Mouse (Mus musculus) liver, adult 2 months (tissue): ENCODE data around the gene Snx21. TPM values are rescaled to one million over a fixed set of nuclear protein-coding genes. Genes with fewer than 3 reads are reported as not detected.
"Not testable (repeated sequence)": the region's sequence is repeated elsewhere in the genome, so short reads cannot be mapped to it uniquely, and the experiment has no call there.

ENCODE experiments used
- DNase-seq: peaks from one replicate; pipeline ENCODE4 v3.0.0-alpha.2; 2011; ENCODE audit warnings: low read depth, low spot score; ENCODE audit errors: extremely low read depth
- H3K27ac ChIP-seq: fragments of 200-500 bp; replicated peaks from 2 replicates; pipeline ENCODE4 v1.5.1; 2012; ENCODE audit warnings: low read depth, mild to moderate bottlenecking, control low read depth, inconsistent platforms, low read length; ENCODE audit not compliant: insufficient read depth
- H3K27me3 ChIP-seq: fragments of 200-500 bp; 2 replicates; pipeline ENCODE4 v1.6.1; 2012; ENCODE audit warnings: mild to moderate bottlenecking, moderate library complexity, low read length, inconsistent platforms; ENCODE audit not compliant: control insufficient read depth, insufficient read depth
- H3K36me3 ChIP-seq: fragments of 200-500 bp; 2 replicates; pipeline ENCODE4 v1.6.1; 2012; ENCODE audit warnings: low read length, inconsistent platforms; ENCODE audit not compliant: control insufficient read depth, insufficient read depth
- H3K4me1 ChIP-seq: fragments of 200-500 bp; 2 replicates; pipeline ENCODE4 v1.6.1; 2011; ENCODE audit warnings: low read length; ENCODE audit not compliant: control insufficient read depth, insufficient read depth
- H3K4me3 ChIP-seq: fragments of 200-500 bp; 2 replicates; pipeline ENCODE4 v1.5.1; 2011; ENCODE audit warnings: low read depth, mild to moderate bottlenecking, control low read depth, low read length, moderate library complexity; ENCODE audit not compliant: insufficient read depth
- H3K79me2 ChIP-seq: fragments of 200-500 bp; 2 replicates; pipeline ENCODE4 v1.6.1; 2012; ENCODE audit warnings: inconsistent platforms, mild to moderate bottlenecking, low read length, moderate library complexity; ENCODE audit not compliant: control insufficient read depth, insufficient read depth
- H3K9ac ChIP-seq: fragments of 200-500 bp; 2 replicates; pipeline ENCODE4 v1.6.1; 2012; ENCODE audit warnings: low read depth, mild to moderate bottlenecking, control low read depth, inconsistent platforms, low read length
- CTCF ChIP-seq: fragments of 200-500 bp; IDR thresholded peaks from 2 replicates; pipeline ENCODE4 v1.5.1; 2011; ENCODE audit warnings: low read depth, low read length, control low read depth
- POLR2A ChIP-seq: fragments of 200-500 bp; IDR thresholded peaks from 2 replicates; pipeline ENCODE4 v1.6.1; 2011; ENCODE audit warnings: low read length, control low read depth; ENCODE audit not compliant: insufficient read depth; ENCODE audit errors: extremely low read depth
- WGBS: fragments of 180-500 bp; shearing (Covaris S2); methylation state at CpG from one replicate; pipeline ENCODE4 v1.1.7; 2018; 5-methylcytosine and 5-hydroxymethylcytosine counted together
- polyA plus RNA-seq: library from polyadenylated mRNA; depleted of rRNA; stranded (reverse); fragments of >200 nt; gene quantifications from 2 replicates; pipeline ENCODE4 v1.2.3, GENCODE M21; 2012
- total RNA-seq: library from RNA; depleted of rRNA; stranded (reverse); fragments of >200 nt; gene quantifications from 2 replicates; pipeline ENCODE4 v1.2.3, GENCODE M21; 2014

Gene Snx21
- total and polyA plus RNA-seq, 2 experiments, result 10.8 to 14.4 TPM

DNA sequence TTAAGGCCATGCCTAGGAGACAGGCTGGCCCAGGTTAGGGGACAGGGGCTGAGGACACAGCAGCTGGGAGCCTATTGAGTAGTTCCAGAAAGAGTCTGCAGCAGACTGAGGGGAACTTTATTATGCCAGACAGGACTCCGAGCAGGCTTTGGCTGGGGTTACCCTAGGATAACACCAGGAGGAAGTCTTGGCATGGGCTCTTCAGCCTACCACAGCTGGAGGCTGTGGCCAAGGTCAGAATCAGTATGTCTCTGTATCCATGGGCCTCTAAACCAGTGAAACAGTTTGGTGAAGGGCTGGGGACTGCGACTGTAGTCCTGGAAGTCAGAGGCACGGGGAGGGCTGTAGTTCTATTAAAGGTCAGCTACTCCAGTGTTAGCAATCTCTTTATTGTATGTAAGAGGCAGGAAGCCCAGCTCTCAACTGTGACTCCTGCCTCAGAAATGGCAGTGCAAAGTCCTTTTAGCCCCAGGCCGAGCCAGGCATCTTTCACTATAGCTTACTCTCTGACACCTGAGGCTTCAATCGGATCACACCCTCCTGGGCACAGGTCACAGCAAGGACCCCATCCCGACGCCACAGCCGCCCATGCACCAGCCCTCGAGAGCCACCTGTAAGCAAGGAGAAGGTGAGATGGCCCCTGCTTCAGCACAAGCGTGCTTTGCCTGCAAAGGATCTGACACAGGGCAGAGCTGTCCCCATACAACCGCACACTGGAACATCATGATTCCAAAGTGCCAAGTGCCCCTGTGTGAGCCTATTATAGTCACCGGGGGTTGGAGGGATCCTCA lies 7.0 kb downstream of the Snx21 start:
- peaks cover 13% of the 10 kb centered on the region for H3K4me1 ChIP-seq
- H3K4me3 ChIP-seq, result no peak overlapping the region
- DNase-seq, result no peak
- H3K79me2 ChIP-seq, result no peaks in the 10 kb centered on the region
- H3K9ac ChIP-seq, result no peak overlapping the region
- TF ChIP-seq POLR2A (no peak), CTCF (no peak)
- WGBS, result 77% methylated on average over 12 of the region's 12 CpGs
- H3K27me3 ChIP-seq, result no peaks in the 10 kb centered on the region
- H3K27ac ChIP-seq, result no peak overlapping the region
- H3K36me3 ChIP-seq, result peaks cover 16% of the 10 kb centered on the region

DNA sequence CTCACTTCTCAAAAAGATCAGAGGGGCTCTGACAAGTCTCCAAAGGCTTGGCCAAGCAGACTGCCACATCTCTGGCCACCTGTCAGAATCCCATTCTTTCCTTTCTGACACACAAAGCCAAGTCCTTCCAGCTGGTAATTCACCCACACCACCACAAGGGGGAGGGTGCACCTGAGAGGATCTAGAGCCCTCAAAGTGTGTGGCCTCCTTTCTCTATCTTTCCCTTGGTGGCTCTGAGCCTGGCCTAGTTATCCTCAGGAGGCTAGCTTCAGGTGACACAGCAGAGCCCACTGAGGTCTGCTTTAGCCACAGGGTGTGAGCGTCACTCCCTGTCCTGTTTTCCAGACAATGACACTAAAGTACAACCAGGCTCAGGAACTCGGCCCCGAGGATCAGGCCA lies 7.6 kb downstream of the Snx21 start:
- H3K79me2 ChIP-seq, result no peaks in the 10 kb centered on the region
- 22% methylated on average over 3 of the region's 3 CpGs for WGBS

DNA sequence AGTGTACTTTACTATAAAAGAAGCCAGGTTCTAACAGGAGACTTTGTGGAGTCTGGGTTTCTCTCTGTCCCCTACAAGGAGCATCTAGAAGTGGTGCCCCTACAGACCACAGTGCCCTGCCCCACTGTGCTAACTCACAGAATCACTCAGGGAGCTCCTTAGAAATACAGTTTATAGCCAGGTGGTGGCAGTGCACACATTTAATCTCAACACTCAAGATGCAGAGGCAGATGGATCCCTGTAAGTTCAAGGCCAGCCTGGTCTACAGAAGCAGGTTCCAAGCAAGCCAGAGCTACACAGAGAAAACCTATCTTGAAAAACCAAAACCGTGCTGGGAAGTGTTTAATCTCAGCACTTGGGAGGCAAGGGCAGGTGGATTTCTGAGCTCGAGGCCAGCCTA lies 8.1 kb downstream of the Snx21 start:
- Histone ChIP-seq H3K27ac (no peak overlapping the region), H3K9ac (no peak overlapping the region), H3K4me1 (peaks cover 13% of the 10 kb centered on the region), H3K36me3 (peaks cover 20% of the 10 kb centered on the region), H3K79me2 (no peaks in the 10 kb centered on the region), H3K4me3 (no peak overlapping the region), H3K27me3 (no peaks in the 10 kb centered on the region)
- no peak for TF ChIP-seq POLR2A
- TF ChIP-seq CTCF, result no peak
- 94% methylated on average over 2 of the region's 2 CpGs for WGBS
- no peak for DNase-seq

More for the DNA sequence above, 7.6 kb downstream of the Snx21 start:
- peaks cover 20% of the 10 kb centered on the region for H3K36me3 ChIP-seq
- no peaks in the 10 kb centered on the region for H3K27me3 ChIP-seq
- peaks cover 13% of the 10 kb centered on the region for H3K4me1 ChIP-seq
- DNase-seq, result peak; percentile 38
- H3K9ac ChIP-seq, result no peak overlapping the region
- H3K4me3 ChIP-seq, result no peak overlapping the region
- TF ChIP-seq CTCF (peak; percentile 64; the same call in 1 of the 2 replicates), POLR2A (no peak)
- H3K27ac ChIP-seq, result no peak overlapping the region

- TF ChIP-seq POLR2A (no peak), CTCF (peak; percentile 90)
These were observed 8.7 kb downstream of the Snx21 start for GRCm38 (mm10) chr2:164794293-164794692.

GRCm38 (mm10) chr2:164795868-164796267 lies 10.2 kb downstream of the Snx21 start:
- Histone ChIP-seq H3K4me1 (peaks cover 12% of the 10 kb centered on the region), H3K4me3 (no peak overlapping the region), H3K79me2 (no peaks in the 10 kb centered on the region), H3K9ac (no peak overlapping the region), H3K27ac (no peak overlapping the region), H3K27me3 (no peaks in the 10 kb centered on the region), H3K36me3 (peaks cover 20% of the 10 kb centered on the region)
- no peak for TF ChIP-seq CTCF
- WGBS, result 70% methylated on average over 4 of the region's 4 CpGs
- no peak for DNase-seq

More at GRCm38 (mm10) chr2:164794293-164794692, 8.7 kb downstream of the Snx21 start:
- peaks cover 13% of the 10 kb centered on the region for H3K4me1 ChIP-seq
- no peaks in the 10 kb centered on the region for H3K27me3 ChIP-seq
- H3K27ac ChIP-seq, result no peak overlapping the region
- no peaks in the 10 kb centered on the region for H3K79me2 ChIP-seq
- no peak overlapping the region for H3K4me3 ChIP-seq
- WGBS, result 15% methylated on average over 5 of the region's 5 CpGs
- peak; percentile 79 for DNase-seq
- H3K36me3 ChIP-seq, result peaks cover 20% of the 10 kb centered on the region
- H3K9ac ChIP-seq, result no peak overlapping the region

DNA sequence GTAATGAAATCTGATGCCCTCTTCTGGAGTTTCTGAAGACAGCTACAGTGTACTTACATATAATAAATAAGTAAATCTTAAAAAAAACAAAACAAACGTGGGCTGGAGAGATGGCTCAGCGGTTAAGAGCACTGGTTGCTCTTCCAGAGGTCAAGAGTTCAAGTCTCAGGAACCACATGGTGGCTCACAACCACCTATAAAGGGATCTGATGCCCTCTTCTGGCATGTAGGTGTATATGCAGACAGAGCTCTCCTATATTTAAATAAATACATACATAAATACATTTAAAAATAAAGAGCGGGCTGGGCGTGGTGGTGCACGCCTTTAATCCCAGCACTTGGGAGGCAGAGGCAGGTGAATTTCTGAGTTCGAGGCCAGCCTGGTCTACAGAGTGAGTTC lies 12.9 kb downstream of the Snx21 start:
- H3K27me3 ChIP-seq, H3K9ac ChIP-seq, H3K79me2 ChIP-seq, H3K27ac ChIP-seq, H3K4me3 ChIP-seq, H3K4me1 ChIP-seq: not testable (repeated sequence)
- WGBS, result 62% methylated on average over 6 of the region's 6 CpGs
- peak; percentile 47 for DNase-seq
- peaks cover 16% of the 10 kb centered on the region for H3K36me3 ChIP-seq
